Mouse (Mus musculus): ENCODE data around the gene Sh3pxd2b.

DNA sequence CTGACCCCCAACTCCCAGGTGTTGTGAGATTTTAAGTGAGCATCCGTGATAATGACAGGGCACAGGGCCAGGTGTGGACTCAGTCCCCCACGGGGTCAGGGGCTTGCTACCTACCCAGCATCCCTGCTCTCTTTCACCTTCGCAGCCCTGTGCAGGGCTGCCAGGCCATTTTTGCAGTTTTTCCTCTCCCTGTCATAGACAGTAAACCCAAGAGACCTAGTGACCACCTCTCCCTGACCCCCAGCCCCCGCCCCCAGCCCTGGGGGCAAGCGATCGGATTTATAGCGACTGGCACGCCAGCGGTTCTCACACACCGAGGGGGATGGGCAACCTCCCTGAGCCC is 385 bp upstream of the Sh3pxd2b start:
- TF ChIP-seq CTCF (IDR thresholded peaks at IDR 0.05; ENCODE audit: control insufficient read depth, insufficient read depth, insufficient read length) (no peak), MAX (IDR thresholded peaks at IDR 0.05) (no peak), CEBPB (IDR thresholded peaks at IDR 0.05; ENCODE audit: low read depth) (no peak), USF1 (IDR thresholded peaks at IDR 0.05; ENCODE audit: low read depth) (no peak), MYOG (IDR thresholded peaks at IDR 0.05; ENCODE audit: control insufficient read depth, extremely low read depth, insufficient read length) (no peak)

Measured in C2C12 (cell line).